Mouse (Mus musculus) frontal cortex, postnatal 25 days (tissue): ENCODE measurements around the gene Gm15114.
"Not testable (repeated sequence)": the region's sequence is repeated elsewhere in the genome, so short reads cannot be mapped to it uniquely, and the experiment has no call there.

Experiments
- DNase-seq, 2 experiments: peaks; one replicate each; pipeline ENCODE4 v3.0.0; 2022; ENCODE audit warnings: low spot score in 2 of 2

Gene Gm15114

DNA sequence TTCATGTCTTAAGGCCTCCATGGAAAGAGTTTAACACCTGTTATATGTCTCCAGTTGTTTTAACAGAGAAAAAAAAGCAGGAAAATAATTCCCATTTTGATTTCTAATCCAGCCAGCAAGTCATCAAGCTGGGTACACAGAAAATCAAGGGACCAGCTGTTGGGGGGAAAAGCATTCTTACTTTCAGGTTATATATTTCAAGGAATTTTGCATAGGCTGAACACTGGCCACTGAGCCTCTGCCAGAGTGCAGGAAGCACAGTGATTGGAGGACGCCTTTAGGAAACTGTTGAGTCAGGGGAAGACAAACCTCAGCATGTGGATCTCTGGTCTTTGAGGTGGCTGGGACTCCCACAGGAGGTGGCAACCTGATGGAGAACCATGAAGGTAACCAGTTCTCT, at the start of gene Gm15114:
Gene Gm15114 (plus strand): TSS at position 301 of the 400 bp plus-strand sequence.
- DNase-seq, result not testable (repeated sequence)
